Mouse (Mus musculus) liver, embryonic 18 days (tissue): ENCODE measurements around the gene Etfb. TPM values are rescaled to one million over a fixed set of nuclear protein-coding genes. Genes with fewer than 3 reads are reported as not detected.

Experiments used
- polyA plus RNA-seq: library from polyadenylated mRNA; depleted of rRNA; stranded (reverse); fragments of >200 nt; gene quantifications from 2 replicates; pipeline ENCODE4 v1.2.3, GENCODE M21; 2012; rRNA removed

The Etfb gene
- 327 and 343 TPM in 2 replicates for polyA plus RNA-seq

GRCm38 (mm10) chr7:43443917-43444293 lies at the start of gene Etfb, which contains the start of gene Gm45233:
Etfb (plus strand) TSS chr7:43444083.
Gm45233 (plus strand) TSS chr7:43444128.

DNA sequence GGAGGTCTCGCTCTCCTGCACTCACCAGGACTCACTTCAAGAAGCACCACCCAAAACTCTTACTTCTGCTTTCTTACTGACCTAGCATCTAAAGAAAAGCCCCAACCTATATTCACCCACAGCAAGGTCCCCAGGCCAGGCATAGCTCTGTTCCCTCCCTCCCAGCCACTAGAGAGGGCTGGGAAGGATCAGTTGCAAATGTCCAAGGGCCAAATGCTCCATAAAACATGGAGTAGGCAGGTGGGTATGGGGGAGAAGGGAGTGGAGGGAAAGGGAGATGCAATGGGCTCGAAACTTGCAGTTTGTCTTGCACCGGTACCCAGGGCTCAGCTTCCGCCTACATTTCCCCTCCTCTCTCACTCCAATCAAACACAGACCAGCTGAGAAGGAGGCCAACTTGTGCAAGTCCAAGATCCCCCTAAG lies 35.7 kb upstream of the Etfb start, which contains the start of gene Siglecg:
Gene Siglecg, plus strand, starts transcription at position 74 of the 423 bp plus-strand sequence.

DNA sequence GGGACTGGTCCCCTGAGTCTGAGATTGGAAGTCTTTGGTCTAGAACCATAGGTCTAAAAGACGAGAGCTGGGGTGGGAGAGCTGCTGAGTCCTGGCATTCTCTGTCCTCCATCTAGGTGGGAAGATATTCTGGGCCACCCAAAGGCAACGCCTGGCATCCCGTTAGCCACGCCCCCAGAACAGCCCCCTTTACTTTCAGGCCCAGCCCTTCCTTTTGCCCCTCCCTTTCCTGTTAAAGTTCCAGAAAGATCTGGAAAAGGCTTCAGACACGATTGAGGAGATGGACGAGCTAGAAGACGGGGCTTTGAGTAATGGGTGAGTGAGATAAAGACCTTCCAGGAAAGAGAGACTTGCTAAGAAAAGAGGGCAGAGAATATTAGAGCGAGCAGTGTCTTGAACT lies 16.5 kb upstream of the Etfb start, which contains the start of gene Lim2:
Gene Lim2, plus strand, starts transcription at position 265 of the 400 bp plus-strand sequence.

GRCm38 (mm10) chr7:43436341-43437255 lies 7.3 kb upstream of the Etfb start, which contains the start of gene Nkg7:
Nkg7 (plus strand) TSS chr7:43437073.

DNA sequence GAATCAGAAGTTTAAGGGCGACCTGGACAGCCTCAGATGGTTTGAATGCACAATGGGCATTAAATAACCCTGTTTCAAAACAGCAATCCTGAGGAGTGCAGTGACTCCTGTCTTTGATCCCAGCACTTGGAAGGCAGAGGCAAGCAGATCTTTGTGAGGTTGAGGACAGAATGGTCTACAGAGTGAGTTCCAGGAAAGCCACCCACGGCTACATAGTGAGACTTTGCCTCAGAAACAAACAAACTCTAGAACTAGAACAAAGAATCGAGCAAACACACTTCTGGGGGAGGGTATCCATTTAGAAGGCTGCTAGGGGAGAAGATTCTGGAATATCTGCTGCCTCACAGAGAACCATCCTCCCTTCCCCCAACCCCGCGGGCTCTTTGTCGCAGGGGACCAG lies 3.4 kb upstream of the Etfb start, which contains the start of gene Cldnd2:
Gene Cldnd2, plus strand, starts transcription at position 301 of the 400 bp plus-strand sequence.

DNA sequence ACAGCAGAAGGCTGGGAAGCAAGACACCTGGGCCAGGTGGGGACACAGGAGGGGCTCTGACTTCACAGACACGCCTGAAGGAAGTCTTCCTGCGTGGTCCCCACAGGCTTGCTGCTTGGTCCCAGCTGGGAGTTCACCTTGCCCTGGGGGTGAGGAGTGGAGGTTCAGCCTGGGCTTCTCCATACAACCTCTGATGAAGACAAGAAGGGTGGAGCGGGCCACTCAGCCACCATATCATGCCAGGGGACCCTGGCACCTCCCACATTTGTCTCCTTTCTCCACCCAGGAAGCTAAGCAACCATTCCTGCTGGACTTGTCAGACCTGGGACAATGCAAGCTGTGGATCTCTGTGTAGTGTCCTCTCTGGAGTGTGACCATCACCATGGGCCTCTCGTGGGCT lies 19.0 kb downstream of the Etfb start, which contains the start of gene Vsig10l:
Gene Vsig10l, plus strand, starts transcription at position 301 of the 400 bp plus-strand sequence.

GRCm38 (mm10) chr7:43489631-43490125 lies 45.8 kb downstream of the Etfb start, which contains the start of gene Iglon5:
Iglon5 (minus strand) TSS chr7:43490075.

Other genes starting within 250 kb of the Etfb start
- 4.6 and 5.2 TPM in 2 replicates for gene Zfp715, start 130.8 kb upstream of the Etfb start, polyA plus RNA-seq
- 1.7 and 1.8 TPM in 2 replicates for gene Siglecf, start 92.7 kb upstream of the Etfb start, polyA plus RNA-seq
- gene Siglecg, start 35.9 kb upstream of the Etfb start, polyA plus RNA-seq = 5.8 and 6.3 TPM in 2 replicates
- gene Lim2, start 16.4 kb upstream of the Etfb start, polyA plus RNA-seq = 0.06 and 0.07 TPM in 2 replicates
- gene Nkg7, start 7.0 kb upstream of the Etfb start, polyA plus RNA-seq = 6.7 and 6.9 TPM in 2 replicates
- gene Cldnd2, start 3.3 kb upstream of the Etfb start, polyA plus RNA-seq = 0.56 and 1.4 TPM in 2 replicates
- gene Gm45233, start within 50 bp of the Etfb start, polyA plus RNA-seq = 0.08 and 0.30 TPM in 2 replicates
- 0.81 and 0.91 TPM in 2 replicates for gene Vsig10l, start 19.1 kb downstream of the Etfb start, polyA plus RNA-seq
- 0.01 and 0.03 TPM in 2 replicates for gene Iglon5, start 46.0 kb downstream of the Etfb start, polyA plus RNA-seq
- gene 4931406B18Rik, start 61.9 kb downstream of the Etfb start, polyA plus RNA-seq = not detected in 2 replicates
- 9.2 and 11.9 TPM in 2 replicates for gene Cd33, start 100.3 kb downstream of the Etfb start, polyA plus RNA-seq
- 0.45 and 0.46 TPM in 2 replicates for gene Zfp658, start 118.2 kb downstream of the Etfb start, polyA plus RNA-seq
- 1.0 and 1.1 TPM in 2 replicates for gene Zfp719, start 135.5 kb downstream of the Etfb start, polyA plus RNA-seq
- gene Zfp819, start 163.1 kb downstream of the Etfb start, polyA plus RNA-seq = 0.02 TPM in 1 of 2 replicates, not detected in the other
- 0.02 TPM in 1 of 2 replicates, not detected in the other for gene Ceacam18, start 190.6 kb downstream of the Etfb start, polyA plus RNA-seq
- gene Siglece, start 216.1 kb downstream of the Etfb start, polyA plus RNA-seq = 5.9 and 8.5 TPM in 2 replicates
- gene Ctu1, start 227.9 kb downstream of the Etfb start, polyA plus RNA-seq = 2.6 and 2.8 TPM in 2 replicates
- gene Klk14, start 246.3 kb downstream of the Etfb start, polyA plus RNA-seq = 0.02 TPM in 1 of 2 replicates, not detected in the other